Mouse (Mus musculus) cerebellum, postnatal 14 days (tissue): Measurements from ENCODE around the gene Abcf2.

Source experiments
- DNase-seq, 2 experiments: peaks; one replicate each; pipeline ENCODE4 v3.0.0; 2021; ENCODE audit warnings: mixed read lengths in 2 of 2

Abcf2 gene

GRCm38 (mm10) chr5:24577183-24577929, at the start of gene Abcf2:
Gene Abcf2, minus strand, starts transcription at chr5:24577467.
- peak; percentile 100 for DNase-seq

- DNase-seq, result no peak
These were observed 47.5 kb upstream of the Abcf2 start for GRCm38 (mm10) chr5:24624822-24625120.

GRCm38 (mm10) chr5:24623986-24624821, 46.9 kb upstream of the Abcf2 start, which contains the start of gene Smarcd3:
Gene Smarcd3, minus strand, starts transcription at chr5:24624411.
- peak; percentile 97 to 98 for DNase-seq

- DNase-seq, result peak; percentile 97
These were observed 46.0 kb upstream of the Abcf2 start for GRCm38 (mm10) chr5:24623041-24623985.

- peak; percentile 58 to 80 for DNase-seq
These were observed 45.2 kb upstream of the Abcf2 start for GRCm38 (mm10) chr5:24622386-24623040.

GRCm38 (mm10) chr5:24620626-24621025, 43.4 kb upstream of the Abcf2 start:
- peak in 1 of 2 experiments; percentile 10 for DNase-seq

GRCm38 (mm10) chr5:24620116-24620515, 42.8 kb upstream of the Abcf2 start:
- DNase-seq, result peak in 1 of 2 experiments; percentile 8

GRCm38 (mm10) chr5:24618921-24619320, 41.7 kb upstream of the Abcf2 start:
- DNase-seq, result peak; percentile 41 to 68

- DNase-seq, result no peak
These were observed 37.8 kb upstream of the Abcf2 start for GRCm38 (mm10) chr5:24615097-24615496.

- DNase-seq, result no peak
These were observed 35.0 kb upstream of the Abcf2 start for GRCm38 (mm10) chr5:24612302-24612649.

- peak; percentile 87 to 88 for DNase-seq
These were observed 34.4 kb upstream of the Abcf2 start for GRCm38 (mm10) chr5:24611366-24612301.

- DNase-seq, result peak in 1 of 2 experiments; percentile 39
These were observed 32.1 kb upstream of the Abcf2 start for GRCm38 (mm10) chr5:24609388-24609787.

GRCm38 (mm10) chr5:24605980-24606665, 28.9 kb upstream of the Abcf2 start:
- peak; percentile 32 to 33 for DNase-seq

- peak; percentile 15 to 34 for DNase-seq
These were observed 28.2 kb upstream of the Abcf2 start for GRCm38 (mm10) chr5:24605321-24605979.

- DNase-seq, result peak; percentile 87 to 88
These were observed 27.4 kb upstream of the Abcf2 start for GRCm38 (mm10) chr5:24604656-24605100.

GRCm38 (mm10) chr5:24604080-24604655, 26.9 kb upstream of the Abcf2 start:
- DNase-seq, result no peak

GRCm38 (mm10) chr5:24603431-24604010, 26.3 kb upstream of the Abcf2 start:
- DNase-seq, result peak; percentile 46 to 51

- DNase-seq, result peak; percentile 78 to 84
These were observed 25.6 kb upstream of the Abcf2 start for GRCm38 (mm10) chr5:24602751-24603343.
